Mouse (Mus musculus) limb, embryonic 11.5 days (tissue): Measurements from ENCODE around the gene Hhat. TPM values are rescaled to one million over a fixed set of nuclear protein-coding genes. Genes with fewer than 3 reads are reported as not detected.
A peak's percentile ranks its signal among the peaks of the same experiment; 100 is the strongest.

Experiments used
- ATAC-seq: fragments of 200-750 bp; cut with Nextera tagmentation; 2 replicates; pipeline ENCODE4 v1.8.0; 2017; ENCODE audit warnings: low read depth; ENCODE audit not compliant: insufficient number of reproducible peaks, low FRiP score, low TSS enrichment
- DNase-seq: peaks from one replicate; pipeline ENCODE4 v3.0.0-alpha.2; 2015; ENCODE audit warnings: low spot score
- H3K27ac ChIP-seq: fragments of 300-500 bp; sonication (generic); replicated peaks from 2 replicates; pipeline ENCODE4 v1.5.1; 2014; ENCODE audit warnings: low read depth, mild to moderate bottlenecking, low read length
- H3K27me3 ChIP-seq: fragments of 300-500 bp; sonication (generic); 2 replicates; pipeline ENCODE4 v1.6.1; 2014; ENCODE audit warnings: mild to moderate bottlenecking, low read length, mixed read lengths; ENCODE audit not compliant: control insufficient read depth, insufficient read depth
- H3K36me3 ChIP-seq: fragments of 300-500 bp; sonication (generic); 2 replicates; pipeline ENCODE4 v1.6.1; 2014; ENCODE audit warnings: mild to moderate bottlenecking, low read length, moderate library complexity, mixed read lengths; ENCODE audit not compliant: control insufficient read depth, insufficient read depth
- H3K4me1 ChIP-seq: fragments of 300-500 bp; sonication (generic); 2 replicates; pipeline ENCODE4 v1.6.1; 2014; ENCODE audit warnings: low read length, mixed read lengths; ENCODE audit not compliant: control insufficient read depth, insufficient read depth
- H3K4me2 ChIP-seq: fragments of 300-500 bp; sonication (generic); 2 replicates; pipeline ENCODE4 v1.6.1; 2014; ENCODE audit warnings: low read depth, mild to moderate bottlenecking, moderate library complexity; ENCODE audit not compliant: severe bottlenecking
- H3K4me3 ChIP-seq: fragments of 300-500 bp; sonication (generic); 2 replicates; pipeline ENCODE4 v1.5.1; 2014; ENCODE audit warnings: low read depth, low read length
- H3K9ac ChIP-seq: fragments of 300-500 bp; sonication (generic); 2 replicates; pipeline ENCODE4 v1.6.1; 2014; ENCODE audit warnings: mild to moderate bottlenecking, low read length
- H3K9me3 ChIP-seq: fragments of 300-500 bp; sonication (generic); 2 replicates; pipeline ENCODE4 v1.6.1; 2016; ENCODE audit warnings: low read length; ENCODE audit not compliant: control insufficient read depth
- WGBS: fragments of 180-500 bp; shearing (Covaris S2); extraction: QIAGEN DNeasy Blood & Tissue Kit; methylation state at CpG from one replicate; pipeline ENCODE4 v1.1.7; 2014; 5-methylcytosine and 5-hydroxymethylcytosine counted together
- polyA plus RNA-seq: library from polyadenylated mRNA; unstranded; fragments of >200 nt; fragmentation: Nextera tagmentation; extraction: Ambion mirVana; gene quantifications from 2 replicates; pipeline ENCODE4 v1.2.1, GENCODE M21; 2014

Gene Hhat
- polyA plus RNA-seq, 1 experiment from 2014 or later: 16.6 TPM

DNA sequence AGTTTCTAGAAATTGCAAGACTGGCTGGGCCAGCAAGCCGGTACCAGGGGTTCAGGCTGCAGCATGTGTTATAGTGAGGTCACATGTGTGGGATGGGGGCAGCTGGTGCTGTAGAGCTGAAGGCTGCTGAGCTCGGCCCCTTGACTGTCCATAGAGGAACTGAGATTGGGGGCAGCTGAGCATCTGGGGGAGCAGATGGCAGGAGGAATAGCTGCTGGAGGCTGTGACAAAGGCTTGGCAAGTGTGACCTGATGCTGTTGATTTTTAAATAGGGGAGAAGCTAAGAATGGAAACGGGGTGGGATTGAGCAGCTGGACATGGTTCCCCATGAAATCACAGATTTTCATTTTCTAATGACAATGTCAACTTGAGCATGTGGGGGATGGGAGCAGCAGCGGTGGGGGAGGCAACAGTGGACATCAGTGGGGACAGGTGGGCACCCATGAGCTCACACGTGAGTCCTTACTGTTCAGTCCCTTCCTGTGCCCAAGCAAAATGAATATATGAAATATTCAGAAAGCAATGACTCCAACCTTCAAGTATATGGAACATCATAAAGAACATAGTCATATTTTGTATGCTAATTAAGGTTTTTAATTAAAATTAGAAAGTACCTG, 212.9 kb downstream of the Hhat start:
- H3K4me2 ChIP-seq: no peak overlapping the region
- peak; percentile 17 for DNase-seq
- no peak overlapping the region for H3K9ac ChIP-seq
- no peaks in the 10 kb centered on the region for H3K4me1 ChIP-seq
- WGBS: 76% methylated on average over 5 of the region's 5 CpGs
- no peaks in the 10 kb centered on the region for H3K27me3 ChIP-seq
- H3K36me3 ChIP-seq: no peaks in the 10 kb centered on the region
- H3K9me3 ChIP-seq: no peaks in the 10 kb centered on the region
- no peak overlapping the region for H3K4me3 ChIP-seq
- no peak for ATAC-seq
- H3K27ac ChIP-seq: no peak overlapping the region

DNA sequence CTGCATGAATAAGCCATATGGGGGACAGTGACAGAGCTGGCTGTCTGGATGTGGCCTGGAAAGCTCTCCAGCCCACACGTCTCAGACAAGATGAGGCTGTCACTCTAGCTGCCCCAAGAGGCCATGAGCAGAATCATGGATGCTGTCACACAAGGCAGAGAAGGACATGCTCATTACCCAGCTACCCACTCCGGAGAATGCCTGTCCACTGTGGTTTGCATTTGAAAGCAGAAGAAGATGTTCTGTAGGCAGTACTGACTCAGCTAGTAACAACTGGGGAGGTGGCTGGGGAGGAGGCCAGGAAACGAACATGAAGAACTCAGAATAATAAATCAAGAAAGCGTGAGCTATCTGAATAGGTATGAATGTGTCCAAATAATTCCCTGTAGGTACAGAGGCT, 215.5 kb downstream of the Hhat start:
- no peaks in the 10 kb centered on the region for H3K36me3 ChIP-seq
- H3K4me1 ChIP-seq: no peaks in the 10 kb centered on the region
- ATAC-seq (no peak), DNase-seq (peak; percentile 16)
- H3K4me2 ChIP-seq: no peak overlapping the region
- H3K9me3 ChIP-seq: no peaks in the 10 kb centered on the region
- H3K9ac ChIP-seq: no peak overlapping the region
- no peak overlapping the region for H3K4me3 ChIP-seq
- WGBS: 72% methylated on average over 4 of the region's 4 CpGs
- H3K27me3 ChIP-seq: no peaks in the 10 kb centered on the region
- H3K27ac ChIP-seq: no peak overlapping the region

DNA sequence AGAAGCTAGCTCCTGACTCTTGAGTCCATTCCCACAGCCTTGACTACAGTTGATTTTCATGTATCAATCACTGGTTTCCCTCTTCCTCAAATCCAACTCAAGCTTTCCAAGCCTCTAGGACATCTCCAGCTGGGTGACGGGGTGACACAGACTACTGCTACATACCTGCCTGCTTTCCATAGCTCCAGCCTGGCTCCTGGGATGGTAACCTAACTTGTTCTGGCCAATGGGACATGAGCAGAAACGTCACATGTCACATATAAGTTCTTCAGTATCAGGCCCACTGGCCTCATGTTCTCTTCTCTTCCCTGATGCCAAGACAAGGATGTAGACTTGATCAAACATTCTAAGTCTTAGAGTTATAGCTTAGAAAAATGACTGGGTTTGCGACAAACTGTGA, 220.5 kb downstream of the Hhat start:
- Histone ChIP-seq H3K9ac (no peak overlapping the region), H3K36me3 (no peaks in the 10 kb centered on the region), H3K9me3 (no peaks in the 10 kb centered on the region), H3K4me2 (no peak overlapping the region), H3K27ac (no peak overlapping the region), H3K4me1 (no peaks in the 10 kb centered on the region), H3K27me3 (no peaks in the 10 kb centered on the region), H3K4me3 (no peak overlapping the region)
- 87% methylated on average over 3 of the region's 3 CpGs for WGBS
- ATAC-seq (no peak), DNase-seq (no peak)

DNA sequence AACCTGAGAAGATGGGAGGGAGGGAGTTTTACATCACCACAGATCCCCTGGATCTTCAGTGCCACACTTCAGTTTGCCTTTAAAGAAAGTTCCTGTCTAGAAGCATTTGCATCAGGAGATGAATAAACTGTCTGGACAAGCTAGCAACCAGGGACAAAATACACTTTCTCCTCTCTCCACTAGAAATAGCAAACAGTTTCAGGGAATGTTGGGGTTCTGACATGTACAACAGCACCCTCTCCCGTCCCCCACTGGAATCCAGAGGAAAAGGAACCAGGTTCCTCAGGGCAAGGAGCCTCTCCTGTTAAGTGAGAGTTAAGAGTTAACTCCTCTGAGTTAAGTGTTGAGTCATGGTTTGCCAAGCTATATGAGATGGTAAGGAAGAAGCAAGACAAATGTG, 224.2 kb downstream of the Hhat start:
- no peaks in the 10 kb centered on the region for H3K4me1 ChIP-seq
- no peak overlapping the region for H3K4me2 ChIP-seq
- H3K4me3 ChIP-seq: no peak overlapping the region
- H3K27me3 ChIP-seq: no peaks in the 10 kb centered on the region
- ATAC-seq (no peak), DNase-seq (no peak)
- no peaks in the 10 kb centered on the region for H3K36me3 ChIP-seq
- 31% methylated on average over 1 of the region's 1 CpGs for WGBS
- H3K27ac ChIP-seq: no peak overlapping the region
- no peak overlapping the region for H3K9ac ChIP-seq
- no peaks in the 10 kb centered on the region for H3K9me3 ChIP-seq

DNA sequence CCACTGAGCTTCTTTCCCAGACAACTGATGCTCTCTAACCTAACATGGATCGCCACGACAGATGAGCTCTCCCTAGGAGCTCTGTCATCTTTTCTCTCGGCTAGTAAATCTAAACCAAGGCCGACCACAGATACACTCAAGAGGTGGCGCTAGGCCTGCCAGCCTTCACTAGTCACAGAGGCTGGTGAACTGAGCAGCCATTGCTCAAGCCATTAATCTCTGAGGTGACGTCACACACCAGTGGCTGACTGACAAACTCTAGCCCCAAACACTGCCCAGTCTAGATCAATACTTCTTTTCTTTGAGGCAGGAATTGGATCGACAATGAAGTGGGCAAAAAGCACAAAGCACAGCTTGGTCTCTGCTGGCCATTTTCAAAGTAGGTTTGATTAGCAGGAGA, 226.1 kb downstream of the Hhat start:
- Histone ChIP-seq H3K9me3 (no peaks in the 10 kb centered on the region), H3K27me3 (no peaks in the 10 kb centered on the region), H3K9ac (no peak overlapping the region), H3K27ac (no peak overlapping the region), H3K4me2 (no peak overlapping the region), H3K4me3 (no peak overlapping the region), H3K36me3 (no peaks in the 10 kb centered on the region), H3K4me1 (no peaks in the 10 kb centered on the region)
- WGBS: 76% methylated on average over 7 of the region's 7 CpGs
- ATAC-seq (no peak), DNase-seq (no peak)

GRCm38 (mm10) chr1:192544091-192544490, 226.9 kb downstream of the Hhat start:
- no peak overlapping the region for H3K27ac ChIP-seq
- H3K4me1 ChIP-seq: no peaks in the 10 kb centered on the region
- H3K27me3 ChIP-seq: no peaks in the 10 kb centered on the region
- DNase-seq: no peak
- H3K4me2 ChIP-seq: no peak overlapping the region
- no peak for ATAC-seq
- WGBS: 79% methylated on average over 9 of the region's 9 CpGs
- no peak overlapping the region for H3K4me3 ChIP-seq
- H3K36me3 ChIP-seq: no peaks in the 10 kb centered on the region
- no peaks in the 10 kb centered on the region for H3K9me3 ChIP-seq
- no peak overlapping the region for H3K9ac ChIP-seq

- 84% methylated on average over 4 of the region's 4 CpGs for WGBS
- H3K4me3 ChIP-seq: no peak overlapping the region
- no peaks in the 10 kb centered on the region for H3K36me3 ChIP-seq
- no peaks in the 10 kb centered on the region for H3K9me3 ChIP-seq
- H3K27ac ChIP-seq: no peak overlapping the region
- DNase-seq: no peak
- no peak for ATAC-seq
- H3K27me3 ChIP-seq: no peaks in the 10 kb centered on the region
- no peaks in the 10 kb centered on the region for H3K4me1 ChIP-seq
- no peak overlapping the region for H3K4me2 ChIP-seq
- no peak overlapping the region for H3K9ac ChIP-seq
Measured at GRCm38 (mm10) chr1:192543686-192544085, 227.3 kb downstream of the Hhat start.

DNA sequence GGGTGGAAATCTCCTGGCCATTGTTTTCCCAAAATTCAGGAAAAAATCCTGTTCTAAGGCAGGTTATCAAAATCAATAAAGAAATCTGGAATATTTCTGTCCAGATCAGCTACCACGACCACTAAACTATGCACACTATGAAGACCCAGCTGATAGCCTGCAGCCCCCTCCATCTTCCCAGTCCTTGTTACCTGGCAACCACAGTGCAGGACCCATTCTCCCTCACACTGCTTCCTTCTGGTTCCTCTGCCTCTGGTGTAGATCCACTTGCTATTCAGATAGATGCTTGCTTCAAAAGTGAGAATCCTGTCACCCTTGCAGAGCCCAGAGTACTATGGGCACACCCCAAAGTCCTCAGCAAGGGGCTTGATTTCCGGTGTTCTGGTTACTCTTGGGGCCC, 228.9 kb downstream of the Hhat start:
- no peak for ATAC-seq
- H3K4me2 ChIP-seq: no peak overlapping the region
- no peaks in the 10 kb centered on the region for H3K36me3 ChIP-seq
- H3K27ac ChIP-seq: no peak overlapping the region
- H3K9me3 ChIP-seq: no peaks in the 10 kb centered on the region
- WGBS: 83% methylated on average over 2 of the region's 2 CpGs
- no peak for DNase-seq
- no peak overlapping the region for H3K9ac ChIP-seq
- H3K27me3 ChIP-seq: no peaks in the 10 kb centered on the region
- 0 out of 2 replicates have a peak, but pooled peaks cover 2% of the 10 kb centered on the region for H3K4me1 ChIP-seq
- H3K4me3 ChIP-seq: no peak overlapping the region

GRCm38 (mm10) chr1:192537169-192537568, 233.9 kb downstream of the Hhat start:
- no peaks in the 10 kb centered on the region for H3K27me3 ChIP-seq
- H3K36me3 ChIP-seq: no peaks in the 10 kb centered on the region
- 0 out of 2 replicates have a peak, but pooled peaks cover 3% of the 10 kb centered on the region for H3K4me1 ChIP-seq
- no peaks in the 10 kb centered on the region for H3K9me3 ChIP-seq
- no peak overlapping the region for H3K27ac ChIP-seq
- no peak overlapping the region for H3K4me2 ChIP-seq
- ATAC-seq: no peak
- DNase-seq: peak; percentile 29
- WGBS: 62% methylated on average over 7 of the region's 7 CpGs
- H3K9ac ChIP-seq: no peak overlapping the region
- no peak overlapping the region for H3K4me3 ChIP-seq
